Mouse (Mus musculus) intestine, embryonic 14.5 days (tissue): ENCODE measurements around the gene Rnf123. TPM values are rescaled to one million over a fixed set of nuclear protein-coding genes. Genes with fewer than 3 reads are reported as not detected.
A peak's percentile ranks its signal among the peaks of the same experiment; 100 is the strongest.

Experiments
- ATAC-seq: fragments of 200-750 bp; cut with Nextera tagmentation; replicated peaks from 2 replicates; pipeline ENCODE4 v1.8.0; 2017; ENCODE audit warnings: low read depth, moderate number of reproducible peaks, moderate TSS enrichment, moderate library complexity; ENCODE audit not compliant: low FRiP score, low TSS enrichment
- DNase-seq: peaks from one replicate; pipeline ENCODE4 v3.0.0-alpha.2; 2018; ENCODE audit warnings: low spot score
- H3K27ac ChIP-seq: fragments of 300-500 bp; sonication (generic); 2 replicates; pipeline ENCODE4 v1.5.1; 2014; ENCODE audit warnings: low read depth, mild to moderate bottlenecking, control low read depth
- H3K27me3 ChIP-seq: fragments of 300-500 bp; sonication (generic); replicated peaks from 2 replicates; pipeline ENCODE4 v1.6.1; 2014; ENCODE audit warnings: low read length, control low read depth; ENCODE audit not compliant: control insufficient read depth, insufficient read depth
- H3K36me3 ChIP-seq: fragments of 300-500 bp; sonication (generic); 2 replicates; pipeline ENCODE4 v1.6.1; 2014; ENCODE audit warnings: low read length, control low read depth; ENCODE audit not compliant: control insufficient read depth, insufficient read depth
- H3K4me1 ChIP-seq: fragments of 300-500 bp; sonication (generic); replicated peaks from 2 replicates; pipeline ENCODE4 v1.6.1; 2014; ENCODE audit warnings: low read length, control low read depth, mixed read lengths; ENCODE audit not compliant: control insufficient read depth, insufficient read depth
- H3K4me2 ChIP-seq: fragments of 300-500 bp; sonication (generic); 2 replicates; pipeline ENCODE4 v1.6.1; 2014; ENCODE audit warnings: low read length
- H3K4me3 ChIP-seq: fragments of 300-500 bp; sonication (generic); 2 replicates; pipeline ENCODE4 v1.5.1; 2014; ENCODE audit warnings: low read depth, low read length, control low read depth, mixed read lengths
- H3K9ac ChIP-seq: fragments of 300-500 bp; sonication (generic); 2 replicates; pipeline ENCODE4 v1.6.1; 2014; ENCODE audit warnings: mild to moderate bottlenecking, low read length
- H3K9me3 ChIP-seq: fragments of 300-500 bp; sonication (generic); 2 replicates; pipeline ENCODE4 v1.6.1; 2016; ENCODE audit warnings: low read length, control low read depth; ENCODE audit not compliant: control insufficient read depth
- WGBS: fragments of 180-500 bp; shearing (Covaris S2); extraction: QIAGEN DNeasy Blood & Tissue Kit; methylation state at CpG from one replicate; pipeline ENCODE4 v1.1.7; 2014; 5-methylcytosine and 5-hydroxymethylcytosine counted together
- polyA plus RNA-seq: library from polyadenylated mRNA; unstranded; fragments of >200 nt; fragmentation: Nextera tagmentation; extraction: Ambion mirVana; gene quantifications from 2 replicates; pipeline ENCODE4 v1.2.1, GENCODE M21; 2014

Rnf123 gene
- polyA plus RNA-seq, 1 experiment from 2014 or later, result 33.2 TPM

DNA sequence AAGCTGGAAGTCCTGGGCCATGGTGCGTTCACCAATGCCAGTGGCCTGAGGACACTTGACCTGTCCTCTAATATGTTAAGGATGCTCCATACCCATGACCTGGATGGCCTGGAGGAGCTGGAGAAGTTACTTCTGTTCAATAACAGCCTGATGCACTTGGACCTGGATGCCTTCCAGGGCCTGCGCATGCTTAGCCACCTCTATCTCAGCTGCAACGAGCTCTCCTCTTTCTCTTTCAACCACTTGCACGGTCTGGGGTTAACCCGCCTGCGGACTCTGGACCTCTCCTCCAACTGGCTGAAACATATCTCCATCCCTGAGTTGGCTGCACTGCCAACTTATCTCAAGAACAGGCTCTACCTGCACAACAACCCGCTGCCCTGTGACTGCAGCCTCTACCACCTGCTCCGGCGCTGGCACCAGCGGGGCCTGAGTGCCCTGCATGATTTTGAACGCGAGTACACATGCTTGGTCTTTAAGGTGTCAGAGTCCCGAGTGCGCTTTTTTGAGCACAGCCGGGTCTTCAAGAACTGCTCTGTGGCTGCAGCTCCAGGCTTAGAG, 29.4 kb downstream of the Rnf123 start:
- no peak for DNase-seq
- Histone ChIP-seq H3K4me1 (peaks cover 12% of the 10 kb centered on the region; the same call in 1 of the 2 replicates), H3K4me3 (no peak overlapping the region), H3K27ac (0 out of 2 replicates have a peak overlapping the region, but pooled peaks have one; percentile 47), H3K9ac (no peak overlapping the region), H3K4me2 (peak overlapping the region; percentile 47), H3K9me3 (no peaks in the 10 kb centered on the region), H3K27me3 (no peaks in the 10 kb centered on the region), H3K36me3 (peaks cover 49% of the 10 kb centered on the region)
- WGBS, result 90% methylated on average over 15 of the region's 15 CpGs
- ATAC-seq, result no peak

GRCm38 (mm10) chr9:108052885-108053664, 30.1 kb downstream of the Rnf123 start, which contains the start of gene Amigo3:
TSS of gene Amigo3 (plus strand) at chr9:108053159.
- Histone ChIP-seq H3K36me3 (peaks cover 48% of the 10 kb centered on the region), H3K27me3 (no peaks in the 10 kb centered on the region), H3K27ac (peak within 1 kb of the TSS; percentile 47; the same call in 1 of the 2 replicates), H3K9me3 (no peaks in the 10 kb centered on the region), H3K4me2 (peak within 1 kb of the TSS; percentile 47), H3K4me1 (peaks cover 16% of the 10 kb centered on the region; the same call in 1 of the 2 replicates), H3K9ac (0 out of 2 replicates have a peak within 1 kb of the TSS, but pooled peaks have one; percentile 20), H3K4me3 (peak within 1 kb of the TSS; percentile 12; the same call in 1 of the 2 replicates)
- ATAC-seq, result peak; percentile 38
- 51% methylated on average over 20 of the region's 20 CpGs for WGBS
- DNase-seq, result peak; percentile 98

- Histone ChIP-seq H3K36me3 (peaks cover 51% of the 10 kb centered on the region), H3K9ac (no peak overlapping the region), H3K27ac (no peak overlapping the region), H3K4me3 (no peak overlapping the region), H3K4me2 (no peak overlapping the region), H3K9me3 (no peaks in the 10 kb centered on the region), H3K27me3 (no peaks in the 10 kb centered on the region), H3K4me1 (peaks cover 19% of the 10 kb centered on the region; the same call in 1 of the 2 replicates)
- WGBS, result 72% methylated on average over 7 of the region's 7 CpGs
- DNase-seq (no peak), ATAC-seq (no peak)
These were observed 30.7 kb downstream of the Rnf123 start for GRCm38 (mm10) chr9:108052411-108052810.

GRCm38 (mm10) chr9:108051931-108052220, 31.3 kb downstream of the Rnf123 start:
- H3K9me3 ChIP-seq, result no peaks in the 10 kb centered on the region
- H3K4me2 ChIP-seq, result no peak overlapping the region
- peaks cover 55% of the 10 kb centered on the region for H3K36me3 ChIP-seq
- 79% methylated on average over 4 of the region's 4 CpGs for WGBS
- H3K4me1 ChIP-seq, result peaks cover 19% of the 10 kb centered on the region; the same call in 1 of the 2 replicates
- no peak for DNase-seq
- H3K9ac ChIP-seq, result no peak overlapping the region
- H3K4me3 ChIP-seq, result no peak overlapping the region
- no peaks in the 10 kb centered on the region for H3K27me3 ChIP-seq
- ATAC-seq, result no peak
- H3K27ac ChIP-seq, result no peak overlapping the region

GRCm38 (mm10) chr9:108051184-108051930, 31.8 kb downstream of the Rnf123 start:
- no peak overlapping the region for H3K4me3 ChIP-seq
- peaks cover 55% of the 10 kb centered on the region for H3K36me3 ChIP-seq
- no peak overlapping the region for H3K27ac ChIP-seq
- ATAC-seq, result no peak
- 94% methylated on average over 15 of the region's 15 CpGs for WGBS
- no peak overlapping the region for H3K4me2 ChIP-seq
- no peaks in the 10 kb centered on the region for H3K27me3 ChIP-seq
- H3K4me1 ChIP-seq, result peaks cover 19% of the 10 kb centered on the region; the same call in 1 of the 2 replicates
- no peak for DNase-seq
- H3K9ac ChIP-seq, result no peak overlapping the region
- H3K9me3 ChIP-seq, result no peaks in the 10 kb centered on the region

- Histone ChIP-seq H3K9me3 (no peaks in the 10 kb centered on the region), H3K4me1 (peaks cover 19% of the 10 kb centered on the region; the same call in 1 of the 2 replicates), H3K9ac (peak overlapping the region; percentile 82), H3K4me3 (peak overlapping the region; percentile 91), H3K36me3 (peaks cover 60% of the 10 kb centered on the region), H3K27ac (peak overlapping the region; percentile 80), H3K4me2 (peak overlapping the region; percentile 93), H3K27me3 (no peaks in the 10 kb centered on the region)
- ATAC-seq, result peak; percentile 14
- WGBS, result 41% methylated on average over 15 of the region's 15 CpGs
- no peak for DNase-seq
These were observed 33.4 kb downstream of the Rnf123 start for GRCm38 (mm10) chr9:108049561-108050251.

DNA sequence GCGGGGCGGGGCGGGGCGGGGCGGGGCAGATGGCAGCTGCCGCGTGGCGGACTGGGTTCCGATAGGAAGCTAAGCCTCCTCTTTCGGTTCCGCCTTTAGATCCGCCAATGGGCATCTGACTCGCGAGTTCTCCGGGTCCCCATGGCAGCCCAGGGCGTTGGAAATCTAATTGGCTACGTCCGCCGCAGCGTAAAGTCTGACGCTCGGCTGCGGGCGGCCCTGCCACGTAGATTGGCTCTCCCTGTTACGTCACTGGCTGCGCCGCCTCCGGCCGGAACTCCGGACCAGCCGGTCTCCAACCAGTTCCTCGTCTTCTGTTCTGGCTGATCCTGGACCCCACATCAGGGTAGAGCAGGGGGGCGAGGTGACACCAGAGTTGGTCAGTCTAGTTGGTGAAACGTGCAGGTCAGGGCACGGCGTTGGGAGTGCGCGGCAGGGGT, 34.1 kb downstream of the Rnf123 start, which contains the start of gene Gmppb:
TSS of gene Gmppb (plus strand) at position 227 of the 440 bp plus-strand sequence.
- peak within 1 kb of the TSS; percentile 80 for H3K27ac ChIP-seq
- ATAC-seq, result peak; percentile 91
- peaks cover 57% of the 10 kb centered on the region for H3K36me3 ChIP-seq
- H3K4me3 ChIP-seq, result peak within 1 kb of the TSS; percentile 91
- no peaks in the 10 kb centered on the region for H3K9me3 ChIP-seq
- no peaks in the 10 kb centered on the region for H3K27me3 ChIP-seq
- peak within 1 kb of the TSS; percentile 93 for H3K4me2 ChIP-seq
- WGBS, result under 1% methylated on average over 39 of the region's 39 CpGs
- H3K9ac ChIP-seq, result peak within 1 kb of the TSS; percentile 82
- H3K4me1 ChIP-seq, result peaks cover 19% of the 10 kb centered on the region; the same call in 1 of the 2 replicates
- DNase-seq, result peak; percentile 96

DNA sequence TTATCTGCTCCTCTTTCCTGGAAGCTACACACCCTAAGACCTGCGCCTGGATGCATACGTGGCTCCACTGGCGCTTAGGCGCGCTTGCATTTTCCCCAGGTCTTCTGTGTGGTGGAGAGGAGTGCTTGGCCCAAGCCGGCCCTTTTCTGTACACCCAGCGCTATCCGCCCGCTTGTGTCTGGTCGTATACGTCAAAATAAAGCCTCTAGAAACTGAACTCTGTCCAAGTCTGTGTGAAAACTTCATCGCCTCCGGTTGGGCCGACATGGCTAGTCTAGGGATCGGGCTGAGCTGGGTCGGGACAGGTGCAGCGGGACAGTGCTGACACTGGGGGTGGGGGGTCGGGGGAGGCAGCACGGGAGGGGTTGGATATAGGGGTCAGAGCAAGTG, 34.6 kb downstream of the Rnf123 start:
- peak overlapping the region; percentile 91 for H3K4me3 ChIP-seq
- DNase-seq (no peak), ATAC-seq (peak; percentile 44)
- H3K27me3 ChIP-seq, result no peaks in the 10 kb centered on the region
- H3K36me3 ChIP-seq, result peaks cover 53% of the 10 kb centered on the region
- H3K27ac ChIP-seq, result peak overlapping the region; percentile 74
- H3K9me3 ChIP-seq, result no peaks in the 10 kb centered on the region
- peaks cover 19% of the 10 kb centered on the region; the same call in 1 of the 2 replicates for H3K4me1 ChIP-seq
- H3K4me2 ChIP-seq, result peak overlapping the region; percentile 93
- 1% methylated on average over 19 of the region's 19 CpGs for WGBS
- H3K9ac ChIP-seq, result peak overlapping the region; percentile 82
